Mouse (Mus musculus) frontal cortex, adult (tissue): ENCODE results near the gene Fam167b.

Experiments
- ATAC-seq: cut with Nextera tagmentation; 2 replicates; pipeline ENCODE4 v1.9.2; 2017; ENCODE audit warnings: mild to moderate bottlenecking, moderate library complexity, mixed read lengths; ENCODE audit not compliant: low TSS enrichment

The Fam167b gene

DNA sequence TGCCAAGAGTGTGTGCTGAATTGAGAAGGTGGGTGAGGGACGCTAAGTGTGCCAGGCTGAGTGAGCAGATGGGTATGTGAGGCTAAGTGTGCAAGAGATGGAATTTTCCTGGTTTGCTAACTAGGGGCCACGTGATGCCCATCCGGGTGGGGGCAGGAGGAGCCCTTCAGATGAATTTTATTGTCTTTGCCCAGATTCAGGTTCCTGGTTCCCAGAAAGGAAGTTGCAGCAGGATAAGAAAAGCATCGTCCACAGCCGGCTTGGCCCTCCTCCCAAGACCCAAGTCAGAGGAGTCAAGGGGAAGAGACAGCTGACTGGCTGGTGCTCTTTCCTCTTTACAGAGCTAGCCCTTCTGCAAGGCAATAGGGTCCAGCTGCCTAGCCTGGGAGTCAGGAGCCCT lies at the start of gene Fam167b:
Gene Fam167b (minus strand): TSS at position 84 of the 400 bp plus-strand sequence.
- ATAC-seq, result no peak

DNA sequence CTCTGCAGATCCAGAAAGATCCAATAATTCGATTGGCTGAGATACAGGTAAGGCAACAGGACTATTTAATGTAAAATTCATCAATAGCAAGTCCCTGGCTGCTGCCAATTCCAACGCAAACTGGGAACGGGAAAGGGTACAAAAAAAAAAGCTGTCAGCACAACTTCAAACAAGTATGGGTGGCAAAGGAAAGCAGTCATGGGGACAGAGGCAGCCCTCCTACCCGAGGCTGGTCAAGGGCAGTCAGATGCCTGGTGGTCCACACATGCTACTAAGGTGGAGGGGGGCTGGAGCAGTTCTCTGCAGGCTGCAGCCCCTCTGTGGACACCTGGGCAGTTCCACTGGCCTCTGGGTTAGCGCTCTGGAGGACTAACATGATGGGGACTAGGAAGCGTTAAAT lies 47.7 kb upstream of the Fam167b start:
- ATAC-seq, result no peak

DNA sequence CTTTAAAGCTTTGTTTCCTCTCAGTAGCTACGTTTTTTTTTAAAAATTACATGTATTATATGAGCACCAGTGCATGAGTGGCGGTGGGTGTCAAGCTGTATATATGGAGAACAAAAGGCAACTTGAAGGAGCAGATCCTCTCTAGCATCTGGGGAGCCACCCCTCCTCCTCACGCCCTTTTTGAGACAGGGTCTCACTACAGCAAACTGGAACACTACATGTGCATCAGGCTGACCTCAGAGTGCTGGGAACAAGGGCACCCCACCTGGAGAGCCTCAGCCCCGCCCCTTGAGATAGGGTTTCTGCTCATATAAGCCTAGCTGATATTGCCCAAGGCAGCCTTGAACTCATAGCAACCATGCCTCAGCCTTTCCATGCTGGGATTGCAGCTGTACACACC lies 47.1 kb upstream of the Fam167b start:
- ATAC-seq, result no peak

DNA sequence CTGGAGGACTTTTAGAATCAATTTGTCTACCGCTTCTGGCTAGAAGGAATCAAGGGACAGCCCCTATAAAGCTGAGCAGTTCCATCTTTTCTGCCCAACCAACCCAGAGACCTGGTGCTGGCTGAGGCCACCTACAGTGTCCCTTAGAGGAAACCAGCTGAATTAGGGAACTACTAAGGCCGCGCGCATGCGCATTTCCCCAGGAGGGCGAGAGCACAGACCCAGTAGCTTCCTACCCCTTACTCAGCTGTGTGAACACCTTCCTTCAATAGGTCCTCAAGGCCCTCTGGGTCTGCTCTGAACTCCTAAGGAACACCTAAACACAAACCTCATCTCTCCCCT lies 46.7 kb upstream of the Fam167b start:
- peak; percentile 22 for ATAC-seq

DNA sequence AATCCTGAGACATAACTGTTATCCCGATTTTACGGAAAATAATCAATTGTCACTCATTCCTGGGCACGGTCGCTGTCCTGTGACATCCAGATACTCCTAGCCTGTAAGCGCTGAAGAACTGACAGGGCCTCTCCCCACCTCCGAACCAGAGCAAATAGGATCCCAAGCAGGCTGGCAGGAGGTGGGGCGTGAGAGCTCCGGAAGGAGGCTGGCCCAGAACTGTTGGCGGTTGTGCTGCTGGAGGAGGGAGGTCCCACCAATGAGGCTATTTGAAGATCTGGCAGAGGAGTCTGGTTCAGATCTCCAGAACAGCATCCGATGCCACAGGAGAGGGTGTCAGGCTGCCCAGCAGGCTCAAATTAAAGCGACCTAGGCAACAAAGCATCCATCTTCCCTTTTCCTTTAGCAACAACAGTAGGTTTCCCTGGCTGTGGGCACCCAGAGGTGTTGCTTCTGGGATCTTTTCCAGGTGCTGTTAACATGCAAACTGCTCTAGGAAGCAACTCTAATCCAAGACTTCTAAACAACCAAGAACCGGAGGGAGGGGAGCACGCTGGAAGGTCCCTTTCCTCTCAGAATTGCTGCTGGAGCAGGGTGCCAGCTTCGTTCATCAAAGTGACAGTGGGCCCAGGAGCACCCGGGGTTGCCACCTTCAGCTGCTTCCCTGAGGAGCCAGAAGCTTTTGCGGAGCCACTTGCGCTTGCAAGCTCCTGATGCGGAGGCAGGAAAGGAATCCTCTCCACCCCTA lies 46.1 kb upstream of the Fam167b start:
- peak; percentile 88 for ATAC-seq

DNA sequence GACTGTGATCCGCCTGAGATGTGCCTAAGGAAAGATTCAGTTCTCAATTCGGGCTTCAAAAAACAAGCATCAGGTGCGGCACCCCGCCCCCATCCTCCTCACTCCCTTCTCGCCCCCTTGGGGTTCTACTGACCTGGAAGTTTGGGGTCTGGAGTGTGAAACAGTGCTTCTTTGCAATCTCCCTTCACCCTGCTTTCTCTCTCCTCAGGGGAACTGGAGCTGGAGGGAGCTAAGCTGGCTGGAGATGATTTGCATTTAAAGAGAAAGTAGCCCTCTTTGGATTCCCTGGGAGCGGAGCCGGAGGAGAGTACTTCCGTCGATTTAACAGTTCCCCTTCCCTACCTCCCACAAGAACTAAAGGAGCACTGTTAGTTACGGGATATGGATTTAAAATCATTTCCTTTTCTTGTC lies 45.3 kb upstream of the Fam167b start, which contains the start of gene Ccdc28b:
Gene Ccdc28b (minus strand): TSS at position 267 of the 411 bp plus-strand sequence.
- peak; percentile 50 for ATAC-seq

DNA sequence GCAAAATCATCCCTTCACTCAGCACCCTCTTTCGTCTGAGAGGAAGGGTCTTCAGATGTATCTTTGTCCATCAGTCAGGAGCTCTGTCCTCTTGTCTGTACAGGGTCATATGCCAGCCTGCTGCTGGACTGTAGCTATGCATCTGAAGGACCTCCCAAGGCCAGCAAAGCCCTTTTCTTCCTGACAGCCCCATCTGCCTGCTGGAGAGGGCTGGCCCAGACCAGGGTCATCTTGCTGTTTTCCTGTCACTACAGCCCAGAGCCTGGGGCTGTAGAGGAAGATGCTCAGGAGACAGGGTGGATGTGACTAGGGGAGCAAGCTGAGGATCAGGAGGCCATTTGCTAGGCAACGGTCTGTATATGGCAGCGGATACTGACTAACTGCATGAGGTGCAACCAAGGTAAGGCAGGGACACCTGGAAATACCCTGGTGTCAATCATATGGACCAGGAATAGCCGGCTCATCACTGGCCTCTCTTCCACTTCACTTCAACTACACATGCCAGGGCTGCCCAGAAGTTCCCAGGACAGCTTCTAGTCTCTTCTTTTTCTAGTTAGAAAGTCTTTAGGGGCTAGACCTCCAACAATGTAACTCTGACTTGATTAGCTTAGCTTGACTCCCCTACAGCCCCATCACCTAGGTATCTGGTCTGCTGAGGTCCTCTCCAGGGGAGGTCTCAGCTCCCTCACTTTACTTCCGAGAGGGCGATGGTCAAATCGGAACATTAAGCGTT lies 44.6 kb upstream of the Fam167b start:
- no peak for ATAC-seq

DNA sequence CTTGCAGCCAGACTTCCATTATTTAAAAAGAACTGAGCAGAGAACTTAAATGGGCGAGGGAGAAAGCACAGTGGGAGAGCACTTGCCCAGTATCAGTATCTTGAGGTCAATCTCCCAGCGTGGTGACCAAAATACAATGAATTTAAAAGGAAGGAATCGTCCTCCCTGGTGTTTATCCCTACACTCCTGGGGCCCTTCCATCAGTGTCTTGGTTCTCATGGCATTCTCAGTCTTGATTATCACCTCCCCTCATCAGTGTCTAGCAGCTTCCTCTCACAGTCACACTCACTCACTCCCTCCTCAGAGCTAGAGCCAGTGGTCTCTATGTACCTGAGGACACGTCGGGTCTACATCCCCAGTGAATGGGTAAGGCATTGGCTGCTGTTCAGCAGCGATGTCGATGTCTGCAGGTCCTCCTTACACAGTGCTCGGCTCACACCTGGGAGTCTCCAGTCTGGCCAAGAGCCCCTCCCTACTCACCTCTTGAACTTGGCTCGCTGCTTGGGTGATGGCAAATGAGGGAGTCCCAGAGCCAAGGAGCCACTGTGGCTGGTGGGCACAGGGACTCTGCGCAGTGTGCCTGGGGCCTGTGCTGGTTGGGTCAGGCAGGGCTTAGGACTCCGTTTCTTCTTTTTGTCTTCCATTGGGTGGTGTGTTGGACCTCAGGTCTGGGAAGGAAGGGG lies 43.9 kb upstream of the Fam167b start:
- no peak for ATAC-seq

DNA sequence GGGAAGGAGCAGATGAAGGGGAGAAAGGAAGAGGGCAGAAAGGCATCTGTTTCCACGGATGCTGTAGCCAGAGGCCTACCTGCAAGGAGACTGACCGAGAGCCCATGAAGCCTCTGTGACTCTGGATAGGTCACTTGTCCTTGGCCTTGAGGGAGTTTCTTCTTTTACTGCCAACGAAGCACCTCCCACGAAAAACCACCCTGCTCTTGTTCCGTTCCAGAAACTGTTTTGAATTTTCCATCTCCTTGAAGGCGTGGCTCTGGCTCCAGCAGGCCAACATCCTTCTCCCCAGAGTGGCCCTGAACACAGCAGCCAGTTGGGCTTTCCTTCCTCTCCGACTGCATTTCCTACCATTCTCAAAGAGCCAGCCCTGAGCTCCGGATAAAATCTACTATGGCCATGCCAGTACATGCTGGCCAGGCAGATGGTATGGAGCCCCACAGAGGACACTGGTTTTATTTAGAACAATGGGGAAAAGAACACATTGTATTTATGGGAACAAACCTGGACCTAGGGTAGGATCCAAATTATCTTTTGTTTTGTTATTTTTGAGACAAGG lies 43.0 kb upstream of the Fam167b start:
- no peak for ATAC-seq

DNA sequence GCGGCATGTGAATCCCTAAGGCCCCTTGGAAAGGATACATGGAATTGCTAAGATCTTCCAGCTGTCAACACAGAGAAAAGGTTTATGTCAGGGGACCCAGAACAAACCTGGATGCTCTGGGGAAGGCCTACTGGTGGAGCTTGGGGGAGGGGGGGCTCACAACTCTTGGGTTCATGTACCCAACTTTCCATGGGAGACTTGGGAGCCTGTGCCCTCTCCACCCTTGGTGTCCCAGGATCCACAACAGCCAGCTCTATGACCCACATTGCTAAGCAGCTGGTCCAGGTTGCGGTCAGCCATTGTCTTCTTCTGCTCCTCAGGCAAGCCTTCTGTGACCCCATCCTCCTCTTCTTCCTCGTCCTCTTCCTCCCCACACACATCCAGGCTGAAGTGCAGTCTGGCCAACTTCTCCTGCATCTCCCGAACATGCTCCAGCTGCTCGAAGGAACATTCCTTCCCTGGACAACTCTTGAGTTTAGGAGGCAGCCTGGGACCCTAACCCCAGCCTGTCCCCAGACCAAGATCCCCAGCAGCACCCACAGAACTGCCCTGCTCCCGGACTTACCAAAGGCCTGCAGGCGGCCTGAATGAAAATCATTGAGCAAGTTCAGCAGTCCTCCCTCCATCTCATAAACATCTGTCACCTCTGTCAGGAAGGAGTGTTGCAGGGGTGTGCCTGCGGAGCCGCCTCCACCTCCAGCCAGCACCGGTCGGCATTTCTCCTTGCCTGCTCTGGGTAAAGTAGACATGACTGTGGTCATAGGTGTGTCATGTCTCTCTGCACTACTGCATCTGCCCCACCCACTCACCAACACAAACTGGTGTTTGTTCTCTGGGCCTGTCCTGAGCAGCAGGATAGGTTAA lies 42.3 kb upstream of the Fam167b start:
- no peak for ATAC-seq

DNA sequence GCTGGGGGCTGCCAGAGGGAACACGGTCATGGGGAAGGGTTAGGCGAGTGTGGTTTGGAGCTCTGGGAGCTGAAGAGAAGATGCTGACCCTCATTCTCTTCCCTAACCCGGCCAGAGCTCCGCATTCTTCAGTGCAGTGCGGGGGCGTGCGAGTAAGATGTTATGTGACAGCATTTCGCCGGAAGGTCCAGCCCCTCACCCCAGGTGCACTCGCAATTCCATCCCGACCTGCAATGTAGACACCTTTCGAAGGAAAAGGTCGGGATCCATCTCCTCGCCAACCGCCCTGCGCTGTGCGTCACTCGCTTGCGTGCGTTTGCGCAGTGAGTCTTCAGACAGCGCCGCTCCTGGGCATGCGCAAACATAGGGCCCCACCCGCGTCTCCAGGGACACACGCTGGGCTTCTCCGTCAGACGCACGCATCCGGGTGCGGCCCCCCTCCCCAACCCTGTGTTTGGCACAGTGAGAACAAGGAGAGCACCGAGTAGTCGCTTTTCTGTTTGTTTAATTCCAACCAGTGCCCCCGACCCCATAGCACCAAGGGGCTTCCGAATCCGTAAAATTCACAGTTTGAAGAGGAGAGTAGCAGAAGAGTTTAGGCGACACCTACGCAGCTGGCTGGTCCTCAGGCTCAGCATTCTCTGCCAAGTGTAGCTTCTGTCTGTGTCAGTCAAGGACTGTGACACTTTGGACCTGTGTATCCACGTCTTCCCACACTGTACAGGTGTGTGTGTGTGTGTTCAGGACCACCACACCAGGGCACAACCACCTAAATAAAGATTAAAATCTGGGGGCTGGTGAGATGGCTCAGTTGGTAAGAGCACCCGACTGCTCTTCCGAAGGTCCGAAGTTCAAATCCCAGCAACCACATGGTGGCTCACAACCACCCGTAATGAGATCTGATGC lies 40.7 kb upstream of the Fam167b start, which contains the start of gene Iqcc:
Gene Iqcc (minus strand): TSS at position 314 of the 906 bp plus-strand sequence.
- peak; percentile 83 for ATAC-seq

DNA sequence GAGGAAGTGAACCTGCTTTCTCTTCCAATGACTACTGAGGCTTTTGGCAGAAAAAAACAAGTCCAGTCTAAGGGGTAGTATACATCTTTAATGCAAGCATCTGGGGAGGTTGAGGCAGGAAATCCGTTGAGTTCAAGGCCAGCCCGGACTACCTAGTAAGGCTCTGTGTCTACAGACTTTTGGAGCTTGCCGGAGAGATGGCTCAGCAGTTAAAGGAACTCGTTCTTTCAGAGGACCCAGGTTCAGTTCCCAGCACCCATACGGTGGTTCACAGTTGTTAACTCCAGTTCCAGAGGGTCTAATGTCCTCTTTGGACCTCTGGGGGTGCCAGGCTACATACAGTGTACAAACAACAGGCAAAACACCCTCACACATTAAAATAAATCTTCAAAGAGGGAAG lies 39.7 kb upstream of the Fam167b start:
- ATAC-seq, result no peak

DNA sequence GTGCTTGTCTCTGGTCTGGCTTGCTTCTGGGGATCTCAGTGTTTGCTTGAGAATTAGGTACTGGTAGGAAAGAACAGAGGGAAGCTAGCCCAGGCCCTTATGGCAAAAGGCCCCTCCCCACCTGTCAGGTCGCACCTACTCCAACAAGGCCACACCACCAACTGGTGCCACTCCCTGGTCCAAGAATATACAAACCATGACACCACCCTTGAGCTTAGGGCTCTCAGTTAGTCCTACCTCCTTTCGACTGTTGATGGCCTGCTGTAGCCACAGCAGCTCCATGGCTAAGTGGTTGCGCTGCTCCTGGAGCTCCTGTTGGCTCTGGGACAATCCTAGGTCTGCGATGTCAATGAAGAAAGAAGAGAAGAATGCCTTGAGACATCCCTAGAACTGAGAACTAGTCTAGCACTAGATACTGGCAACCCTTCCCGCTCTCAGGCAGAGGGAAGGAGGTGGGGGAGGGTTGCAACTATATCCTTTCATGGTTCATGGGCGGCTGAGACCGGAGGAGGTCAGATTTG lies 38.8 kb upstream of the Fam167b start:
- no peak for ATAC-seq

DNA sequence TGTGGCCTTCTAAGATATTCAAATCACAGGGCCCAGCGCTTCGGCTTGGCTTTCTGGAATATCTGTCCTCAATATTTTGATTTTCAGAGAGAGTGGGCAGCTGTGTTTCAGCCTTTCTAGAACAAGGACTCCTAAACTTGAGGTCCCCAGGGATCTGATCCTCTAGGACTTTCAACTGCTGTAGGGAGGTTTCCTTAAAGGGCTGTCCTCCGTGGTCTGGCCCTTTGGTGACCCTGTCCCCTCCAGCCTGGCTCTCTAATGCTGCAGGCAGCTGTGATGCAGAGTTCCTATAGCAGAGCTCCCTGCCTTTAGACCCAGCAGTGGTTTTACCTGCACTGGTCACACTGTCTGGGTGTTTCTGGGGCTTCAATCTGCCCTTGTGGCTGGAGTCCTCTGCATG lies 38.3 kb upstream of the Fam167b start:
- no peak for ATAC-seq

DNA sequence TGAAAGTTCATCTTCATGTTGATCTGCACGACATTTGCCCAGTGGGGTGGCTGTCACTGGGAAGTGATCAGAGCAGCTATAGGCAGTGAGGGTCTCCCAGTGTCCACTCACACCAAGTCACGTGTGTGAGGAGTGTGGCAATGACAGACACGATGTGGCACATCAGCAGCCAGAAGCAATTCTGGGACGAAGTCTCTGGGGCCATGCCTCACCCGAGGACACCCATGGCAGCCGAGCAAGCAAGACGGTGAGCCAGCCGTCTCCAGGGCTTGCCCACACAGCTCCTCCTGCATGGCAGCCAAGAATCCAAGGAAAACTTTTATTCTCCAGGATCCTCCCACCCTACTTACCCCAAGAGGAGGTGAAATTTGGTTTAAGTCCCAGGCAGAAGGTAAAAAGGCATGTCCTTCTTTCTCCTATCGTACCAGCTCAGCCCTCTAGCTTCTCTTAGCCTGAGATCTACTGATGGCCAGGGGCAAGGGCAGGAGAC lies 37.5 kb upstream of the Fam167b start:
- ATAC-seq, result peak; percentile 22; the same call in 1 of the 2 replicates

DNA sequence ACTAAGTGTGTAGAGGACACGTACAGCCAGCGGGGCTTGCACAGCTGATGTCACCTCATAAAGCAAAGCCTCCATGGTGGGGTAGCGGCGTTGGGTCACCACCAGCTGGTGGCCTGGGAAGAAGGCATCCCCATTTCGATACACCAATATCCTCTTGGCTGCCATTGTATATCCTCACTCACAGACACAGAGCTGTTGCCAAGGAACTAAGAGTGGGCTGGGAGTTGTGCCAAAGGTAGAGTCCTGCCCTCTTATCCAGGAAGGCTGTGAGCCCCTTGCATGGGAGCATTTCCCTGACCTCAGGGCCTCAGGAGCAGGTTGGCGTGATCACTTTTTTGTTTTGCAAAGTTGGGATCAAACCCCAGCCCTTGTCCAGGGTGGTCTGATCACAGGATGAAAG lies 35.7 kb upstream of the Fam167b start, which contains the start of gene Dcdc2b:
Gene Dcdc2b (minus strand): TSS at position 165 of the 400 bp plus-strand sequence.
- ATAC-seq, result no peak

DNA sequence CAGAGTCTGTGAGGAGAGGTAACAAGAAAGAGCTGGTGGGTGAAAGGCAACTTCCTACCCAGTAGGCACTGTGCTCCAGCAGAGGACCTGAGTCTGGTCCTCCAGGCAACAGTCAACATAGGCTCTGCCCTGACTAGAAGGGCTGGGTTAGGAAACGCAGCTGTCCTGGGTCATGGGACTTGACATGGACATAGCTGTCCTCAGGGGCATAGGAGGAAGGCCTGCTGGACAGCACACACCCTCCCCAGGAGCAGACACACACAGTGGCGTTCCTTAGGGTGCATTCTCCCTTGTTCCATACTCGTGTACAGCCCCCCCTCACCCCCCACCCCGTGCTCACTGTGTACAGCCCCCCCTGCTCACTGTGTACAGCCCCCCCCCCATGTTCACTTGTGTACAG lies 32.1 kb upstream of the Fam167b start:
- no peak for ATAC-seq

DNA sequence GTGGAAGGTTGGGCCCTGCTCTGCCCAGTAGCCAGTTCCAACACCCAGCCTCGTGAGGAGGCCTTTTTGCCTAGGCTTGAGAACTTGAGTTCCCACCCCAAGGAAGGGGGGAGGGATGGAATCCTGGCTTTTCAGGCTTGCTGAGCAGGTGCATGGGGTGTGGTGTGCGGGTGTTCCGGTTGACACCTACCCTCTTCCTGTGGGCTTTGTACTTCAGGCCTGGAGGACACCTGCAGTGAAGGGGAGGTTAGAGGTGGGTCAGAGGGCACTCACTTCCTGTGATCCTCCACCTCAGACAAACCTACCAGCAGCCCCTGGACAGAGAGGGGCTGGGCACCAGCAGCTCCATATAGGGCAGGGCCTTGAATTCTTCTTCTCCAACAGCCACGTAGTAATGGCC lies 31.7 kb upstream of the Fam167b start:
- no peak for ATAC-seq

DNA sequence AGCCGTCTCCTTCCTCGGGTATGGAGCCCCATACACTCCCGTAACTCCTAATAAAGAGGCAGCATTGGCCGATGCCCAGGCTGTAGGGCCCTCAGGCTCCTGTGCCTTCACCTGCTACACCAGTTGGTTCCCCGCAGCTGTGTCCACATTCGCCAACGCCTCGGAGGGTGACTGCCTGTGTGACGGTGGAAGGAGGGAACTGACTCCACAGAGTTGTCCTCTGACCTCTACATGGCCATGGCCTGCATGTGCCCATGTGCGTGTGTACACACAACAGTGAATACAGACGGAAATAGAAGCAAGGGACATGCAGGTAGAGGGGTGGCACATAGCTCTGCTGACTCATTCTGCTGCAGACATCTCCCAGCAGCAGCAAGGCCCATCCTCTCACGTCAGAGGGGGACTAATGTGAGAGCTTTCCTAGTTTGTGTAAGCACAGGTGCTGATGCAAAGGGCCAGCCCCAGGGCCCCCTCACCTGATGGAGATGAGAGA lies 30.8 kb upstream of the Fam167b start:
- ATAC-seq, result peak; percentile 13
